Mouse (Mus musculus): Measurements from ENCODE around the gene Clec2g. TPM values are rescaled to one million over a fixed set of nuclear protein-coding genes. Genes with fewer than 3 reads are reported as not detected.
A peak's percentile ranks its signal among the peaks of the same experiment; 100 is the strongest.
"Not testable (repeated sequence)": the region's sequence is repeated elsewhere in the genome, so short reads cannot be mapped to it uniquely, and the experiment has no call there.

Gene Clec2g
- total RNA-seq, 1 experiment from 2014 or later, result 1.0 TPM

DNA sequence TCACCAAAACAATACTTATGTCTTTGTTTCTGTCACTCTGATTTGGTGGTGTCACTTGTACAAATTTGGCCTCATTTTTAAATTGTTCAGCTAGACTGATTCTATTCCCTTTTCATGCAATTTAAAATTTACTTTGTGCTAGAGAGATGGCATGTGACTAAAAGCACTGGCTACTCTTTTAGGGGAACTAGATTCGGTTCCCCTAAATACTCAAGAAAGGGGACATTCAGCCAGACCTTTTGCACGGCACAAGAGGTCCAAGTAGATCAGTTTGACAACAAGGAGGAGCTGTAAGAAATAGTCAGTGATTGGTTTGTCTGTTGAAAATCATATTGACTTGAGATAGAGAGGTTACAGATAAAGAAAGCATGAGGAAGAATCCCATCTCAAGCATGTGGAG, 67.2 kb downstream of the Clec2g start:
- ATAC-seq (replicated peaks; ENCODE audit: insufficient number of reproducible peaks, low FRiP score, low TSS enrichment, poor library complexity, severe bottlenecking), result no peak

DNA sequence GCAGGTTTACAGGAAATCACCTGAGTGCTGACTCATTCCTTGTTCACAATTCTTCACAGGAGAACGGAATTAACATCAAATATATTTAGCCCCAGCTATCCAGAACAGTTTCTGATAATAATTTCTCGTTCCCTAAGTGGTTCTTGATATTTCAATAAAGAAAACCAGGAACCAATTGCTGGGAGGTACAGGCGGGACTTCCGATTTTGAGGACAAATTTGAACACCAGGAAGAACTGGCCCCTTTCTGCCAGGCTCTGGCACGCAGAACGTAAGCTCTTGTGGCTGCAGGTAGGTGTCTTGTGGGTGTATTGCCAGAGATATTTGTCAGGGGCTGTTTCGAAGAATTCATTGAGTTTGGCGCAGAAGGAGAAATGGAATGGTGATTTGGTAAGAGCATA, 74.4 kb downstream of the Clec2g start:
- no peak for ATAC-seq (replicated peaks; ENCODE audit: insufficient number of reproducible peaks, low FRiP score, low TSS enrichment, poor library complexity, severe bottlenecking)

DNA sequence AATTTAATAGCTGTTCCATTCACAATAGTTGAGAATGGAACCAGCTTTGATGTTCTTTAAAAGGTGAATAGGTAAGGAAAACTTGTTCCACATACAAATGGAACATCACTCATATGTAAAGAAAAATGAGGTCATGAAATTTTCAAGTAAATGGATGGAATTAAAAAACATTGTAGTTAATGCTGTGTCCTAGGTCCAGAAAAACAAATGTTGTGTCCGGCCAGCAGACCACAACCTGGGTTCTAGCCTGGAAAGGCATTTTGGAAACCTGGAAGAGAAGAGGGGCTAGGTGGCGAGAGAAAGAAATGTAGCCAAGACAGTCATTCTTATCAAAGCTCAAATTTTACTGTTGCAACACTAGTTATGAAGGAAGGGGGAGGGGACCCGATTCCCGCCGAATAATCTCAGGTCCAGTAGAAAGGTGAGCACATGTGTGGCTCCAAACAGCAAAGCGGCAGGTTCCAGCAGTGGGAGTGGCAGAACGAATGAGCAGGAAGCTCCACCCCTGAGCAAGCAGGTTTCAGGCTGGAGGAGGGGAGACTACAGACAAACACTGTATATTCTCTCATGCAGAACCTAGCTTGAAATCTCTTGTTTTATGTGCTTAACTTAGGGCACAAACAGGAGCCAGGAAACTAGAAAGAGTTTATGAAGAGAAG, 75.8 kb downstream of the Clec2g start:
- ATAC-seq (replicated peaks; ENCODE audit: insufficient number of reproducible peaks, low FRiP score, low TSS enrichment, poor library complexity, severe bottlenecking), result not testable (repeated sequence)

DNA sequence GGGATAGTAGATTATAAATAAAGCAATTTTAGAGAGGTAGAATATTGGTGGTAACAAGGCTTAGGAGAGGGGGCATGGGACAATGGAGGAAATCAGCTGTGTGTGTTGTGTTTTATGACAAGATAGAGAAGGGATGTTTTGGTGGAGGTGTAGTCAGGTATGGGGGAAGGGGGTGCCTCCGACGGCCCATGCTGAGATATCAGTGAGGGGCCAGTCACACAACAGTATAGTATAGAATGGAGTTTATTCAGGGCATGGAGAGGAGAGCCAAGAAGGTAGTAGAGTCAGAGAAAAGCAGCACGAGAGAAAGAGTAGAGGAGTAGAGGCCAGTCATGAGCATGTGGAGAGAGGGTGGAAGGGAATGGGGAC, 76.3 kb downstream of the Clec2g start:
- ATAC-seq (replicated peaks; ENCODE audit: insufficient number of reproducible peaks, low FRiP score, low TSS enrichment, poor library complexity, severe bottlenecking), result no peak

DNA sequence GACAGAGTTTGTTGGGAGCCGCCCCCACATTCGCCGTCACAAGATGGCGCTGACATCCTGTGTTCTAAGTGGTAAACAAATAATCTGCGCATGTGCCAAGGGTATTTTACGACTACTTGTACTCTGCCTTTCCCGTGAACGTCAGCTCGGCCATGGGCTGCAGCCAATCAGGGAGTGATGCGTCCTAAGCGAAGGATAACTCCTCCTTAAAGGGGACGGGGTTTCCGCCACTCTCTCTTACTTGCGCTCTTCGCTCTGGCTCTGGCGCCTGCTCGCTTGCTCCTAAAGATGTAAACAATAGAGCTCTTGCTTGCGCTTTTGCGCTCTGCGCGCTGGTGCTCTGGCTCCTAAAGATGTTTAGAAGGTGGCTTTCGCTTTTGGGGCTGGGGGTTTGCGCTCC, 77.8 kb downstream of the Clec2g start:
- not testable (repeated sequence) for ATAC-seq (replicated peaks; ENCODE audit: insufficient number of reproducible peaks, low FRiP score, low TSS enrichment, poor library complexity, severe bottlenecking)

DNA sequence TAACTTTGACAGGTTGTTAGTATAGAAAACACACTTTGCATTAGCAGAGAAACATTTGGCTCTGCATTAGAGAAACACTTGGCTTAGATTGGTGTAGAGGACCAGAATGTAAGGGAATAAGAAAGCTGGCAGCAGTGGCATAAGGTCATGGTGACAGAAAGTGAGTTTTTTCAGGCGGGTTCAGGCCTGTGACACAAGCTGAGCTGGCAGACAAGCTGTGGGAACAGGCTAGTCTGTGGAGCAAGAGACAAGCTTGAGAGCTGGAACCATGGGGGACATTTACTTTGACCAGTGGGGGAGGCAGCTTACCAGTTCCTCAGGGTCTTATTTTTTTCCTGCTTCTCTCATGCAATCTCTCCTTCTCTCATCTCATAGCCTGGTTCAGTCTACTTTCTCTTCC, 78.8 kb downstream of the Clec2g start:
- no peak for ATAC-seq (replicated peaks; ENCODE audit: insufficient number of reproducible peaks, low FRiP score, low TSS enrichment, poor library complexity, severe bottlenecking)

DNA sequence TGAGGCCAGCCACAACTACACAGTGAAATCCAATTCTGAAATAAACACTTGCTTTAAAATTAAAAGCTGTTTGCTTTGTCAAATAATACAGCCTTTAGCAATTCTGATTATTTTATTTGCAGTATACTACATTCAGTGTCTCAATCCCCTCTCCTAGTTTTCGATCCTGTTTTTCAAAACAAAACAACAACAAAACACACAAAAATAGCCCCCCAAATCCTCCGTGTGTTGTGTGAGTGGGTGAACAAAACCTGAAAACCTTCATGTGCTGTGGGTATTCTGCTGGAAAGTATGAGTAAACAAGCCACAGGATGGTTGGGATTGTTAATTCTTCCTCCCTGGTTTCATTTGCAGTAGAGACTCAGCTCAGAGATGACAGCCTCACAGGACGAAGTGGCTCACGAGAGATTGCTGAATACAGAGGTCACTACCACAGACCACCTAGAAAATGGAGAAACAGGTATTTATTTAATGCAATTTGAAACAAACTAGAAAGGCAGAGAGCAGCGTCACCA, 79.6 kb downstream of the Clec2g start:
- ATAC-seq (replicated peaks; ENCODE audit: insufficient number of reproducible peaks, low FRiP score, low TSS enrichment, poor library complexity, severe bottlenecking), result no peak

DNA sequence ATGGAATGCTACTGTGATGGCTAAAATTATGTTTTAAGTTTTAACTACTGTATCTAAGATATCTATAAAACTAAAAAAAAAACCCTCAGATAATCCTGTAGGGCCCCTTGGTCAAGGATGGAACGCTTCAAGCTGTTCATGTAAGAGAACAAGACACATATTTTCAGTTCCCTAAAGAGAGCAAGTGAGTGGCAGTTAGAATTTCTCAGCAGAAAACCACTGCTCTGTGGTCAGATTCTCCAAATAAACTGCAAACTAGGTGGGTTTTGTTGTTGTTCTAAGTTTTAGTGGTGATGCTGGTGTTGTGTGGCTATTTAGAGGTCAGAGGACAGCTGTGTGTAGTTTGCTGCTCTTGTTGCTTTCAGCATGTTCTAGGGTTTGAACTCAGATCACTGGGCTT, 80.2 kb downstream of the Clec2g start:
- no peak for ATAC-seq (replicated peaks; ENCODE audit: insufficient number of reproducible peaks, low FRiP score, low TSS enrichment, poor library complexity, severe bottlenecking)

DNA sequence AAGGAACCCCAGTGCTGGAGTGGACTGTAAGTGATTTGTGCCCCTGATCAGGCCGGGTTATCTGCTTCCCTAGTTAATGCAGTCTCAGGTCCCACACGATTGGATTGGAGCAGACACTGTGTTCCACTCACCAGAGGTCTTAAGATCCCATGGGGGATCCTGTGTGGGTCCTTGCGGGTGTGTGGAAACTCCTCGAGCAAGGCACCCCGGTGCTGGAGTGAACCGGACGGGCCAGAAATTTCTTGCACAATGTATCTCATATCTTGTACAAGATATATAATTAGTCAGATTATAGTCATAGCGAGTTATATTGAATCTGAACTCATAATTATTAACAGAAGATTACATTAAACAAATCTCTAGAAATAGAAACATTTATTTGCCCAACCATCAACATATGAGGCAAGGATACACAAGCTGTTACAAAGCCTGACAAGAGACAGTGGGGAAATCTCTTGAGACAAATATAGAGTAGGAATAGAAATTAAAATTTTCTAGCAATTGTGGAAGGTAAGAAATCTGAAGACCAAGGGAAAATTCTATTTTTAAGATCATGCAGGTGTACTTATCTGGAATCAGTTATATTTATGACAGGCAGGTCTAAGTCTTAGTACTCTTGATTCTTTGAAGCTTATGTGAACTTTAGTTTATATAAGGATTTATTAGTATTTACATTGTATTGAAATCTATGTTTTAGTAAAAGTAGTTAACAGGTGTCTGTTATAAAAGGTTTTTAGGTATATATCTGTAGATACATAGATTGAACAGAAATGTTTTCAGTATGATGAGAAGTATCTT, 93.5 kb downstream of the Clec2g start:
- ATAC-seq (replicated peaks; ENCODE audit: insufficient number of reproducible peaks, low FRiP score, low TSS enrichment, poor library complexity, severe bottlenecking), result no peak

DNA sequence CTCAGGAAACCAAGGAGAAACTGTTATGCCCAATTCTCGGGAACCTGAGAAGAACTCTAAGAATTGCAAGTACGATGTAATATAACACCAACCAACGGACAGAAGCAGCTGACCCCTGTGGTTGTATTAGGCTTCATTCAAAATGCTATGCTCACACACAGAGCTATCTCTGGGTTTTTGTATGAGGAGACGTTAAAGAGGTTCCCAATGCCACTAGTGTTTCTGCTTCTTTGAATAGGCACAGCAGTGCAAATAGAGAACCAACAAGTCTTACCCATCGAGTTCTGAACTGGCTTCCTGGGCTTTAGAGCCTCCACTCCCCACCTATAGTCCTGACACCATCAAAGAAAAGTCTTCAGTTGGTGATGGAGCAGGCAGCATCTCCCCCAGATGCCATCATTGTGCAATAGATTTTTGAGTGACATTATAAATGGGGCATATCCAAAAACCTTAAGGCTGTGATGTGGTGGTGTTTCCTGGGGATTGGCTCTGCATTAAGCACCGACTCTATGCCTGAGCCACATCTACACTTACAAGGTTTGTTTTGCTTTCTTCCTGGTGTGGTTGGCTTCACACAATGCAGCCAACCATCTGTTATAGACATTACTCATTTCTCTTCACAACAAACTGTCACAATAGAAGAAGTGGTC, 96.1 kb downstream of the Clec2g start:
- ATAC-seq (replicated peaks; ENCODE audit: insufficient number of reproducible peaks, low FRiP score, low TSS enrichment, poor library complexity, severe bottlenecking), result no peak

DNA sequence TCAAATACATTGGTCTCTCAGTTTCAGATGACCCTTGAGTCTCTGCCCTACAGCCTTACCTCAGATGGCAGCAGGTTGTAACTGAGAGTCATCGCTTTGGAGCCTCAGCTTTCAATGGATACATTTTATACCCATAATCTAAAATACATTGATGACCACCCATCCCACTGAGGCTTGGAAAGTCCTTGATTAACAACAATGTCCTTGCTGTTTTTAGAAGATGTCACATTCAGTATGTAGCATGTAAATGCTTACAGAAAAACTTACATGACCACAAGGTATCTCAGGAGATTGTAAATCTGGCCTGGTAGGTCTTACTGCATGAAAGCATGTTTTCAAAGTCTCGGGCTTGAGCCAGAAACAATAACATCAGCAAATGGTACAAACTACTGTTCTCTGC, 96.8 kb downstream of the Clec2g start:
- ATAC-seq (replicated peaks; ENCODE audit: insufficient number of reproducible peaks, low FRiP score, low TSS enrichment, poor library complexity, severe bottlenecking), result no peak

DNA sequence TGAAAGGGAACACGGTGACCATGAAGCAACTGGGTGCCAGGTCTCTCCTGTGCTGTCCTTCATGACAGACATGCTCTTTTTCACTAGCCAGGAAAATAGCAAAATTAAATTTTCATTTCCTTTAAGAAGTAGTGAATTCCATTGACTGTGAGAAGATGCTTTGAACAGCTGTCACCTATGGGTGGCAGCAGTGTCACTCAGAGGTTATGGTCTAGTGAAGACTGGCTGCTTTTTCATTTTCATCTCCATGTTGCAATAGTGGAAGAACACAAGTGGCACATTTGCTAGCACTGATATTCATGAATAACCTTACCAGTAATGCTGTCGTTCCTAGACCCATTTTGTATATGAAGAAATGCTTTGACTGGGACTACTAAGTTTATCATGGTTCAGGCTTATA, 99.2 kb downstream of the Clec2g start:
- ATAC-seq (replicated peaks; ENCODE audit: insufficient number of reproducible peaks, low FRiP score, low TSS enrichment, poor library complexity, severe bottlenecking), result peak; percentile 84; the same call in 1 of the 2 replicates

Other genes starting within 250 kb of the Clec2g start
- 8.4 to 20.4 TPM in 2 of 3 replicates, not detected in the other for gene Klrb1, start 211.3 kb upstream of the Clec2g start, total RNA-seq (2017)
- 160 to 719 TPM (median 207 TPM) in 3 replicates for gene Klrb1c, start 145.2 kb upstream of the Clec2g start, total RNA-seq (2017)
- 0.57 TPM in 1 of 3 replicates, not detected in the others for gene Gm44511, start 108.1 kb upstream of the Clec2g start, total RNA-seq (2017)
- 99.8 to 219 TPM (median 100 TPM) in 3 replicates for gene Klrb1b, start 108.0 kb upstream of the Clec2g start, total RNA-seq (2017)
- gene Clec2i, start 46.8 kb upstream of the Clec2g start, total RNA-seq (2017), result 129 to 160 TPM (median 147 TPM) in 3 replicates
- gene BC035044, start 43.3 kb upstream of the Clec2g start, total RNA-seq (2017), result 29.0 to 64.0 TPM (median 51.6 TPM) in 3 replicates
- 14.0 to 119 TPM (median 27.1 TPM) in 3 replicates for gene Klrb1f, start 111.5 kb downstream of the Clec2g start, total RNA-seq (2017)
- gene Clec2e, start 166.5 kb downstream of the Clec2g start, total RNA-seq (2017), result 0.29 TPM in 1 of 3 replicates, not detected in the others
- gene Clec2d, start 246.2 kb downstream of the Clec2g start, total RNA-seq (2017), result 222 to 328 TPM (median 282 TPM) in 3 replicates

Data from monocyte, adult 5-6 weeks (primary cell).